Mouse (Mus musculus): ENCODE results near the gene Larp7. TPM values are rescaled to one million over a fixed set of nuclear protein-coding genes. Genes with fewer than 3 reads are reported as not detected.
A peak's percentile ranks its signal among the peaks of the same experiment; 100 is the strongest.

The Larp7 gene
- total RNA-seq, 1 experiment = 39.1 TPM

DNA sequence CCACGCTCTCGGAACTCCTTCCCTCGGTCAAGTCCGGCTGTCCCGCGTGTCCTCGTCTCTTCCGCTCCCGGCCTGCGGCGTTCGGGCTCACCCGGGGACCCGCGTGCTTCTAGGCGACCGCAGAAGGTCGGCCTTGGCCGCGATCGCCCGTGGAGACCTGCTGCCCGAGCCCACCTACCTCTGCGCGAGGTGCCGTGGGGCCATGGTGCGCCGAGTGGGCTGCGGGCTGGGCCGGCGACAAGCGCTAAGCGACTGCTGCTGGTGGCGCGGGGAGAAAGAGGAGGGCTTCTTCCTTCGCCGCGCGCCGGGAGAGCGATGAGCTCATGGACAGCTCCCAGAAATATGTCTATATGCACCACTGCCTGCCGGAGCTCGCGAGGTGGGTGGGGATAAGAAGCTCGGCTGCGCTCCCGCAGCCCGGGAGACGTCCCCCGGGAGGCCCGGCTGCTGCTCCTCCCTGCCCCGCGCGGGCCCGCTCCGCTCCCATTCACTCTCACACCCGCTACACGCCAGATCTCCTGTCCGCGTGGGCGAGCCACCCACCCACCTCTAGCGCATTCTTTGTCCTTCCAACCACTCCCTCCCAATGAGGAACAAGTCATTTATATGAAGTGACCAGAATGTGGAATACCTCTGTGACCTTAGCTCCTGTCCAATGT is 54.3 kb downstream of the Larp7 start, which contains the start of gene Ank2:
Gene Ank2, minus strand, starts transcription at position 609 of the 659 bp plus-strand sequence.
- H3K9ac ChIP-seq (ENCODE audit: insufficient read depth, low read depth, low read length, poor library complexity, severe bottlenecking) = peak within 1 kb of the TSS; percentile 17; the same call in 1 of the 2 replicates
- H3K4me3 ChIP-seq (ENCODE audit: insufficient read depth in 1 of 2, low read depth in 1 of 2, low read length in 2 of 2, poor library complexity in 1 of 2, severe bottlenecking in 1 of 2) = peak within 1 kb of the TSS; percentile 59 to 62
- H3K4me1 ChIP-seq (ENCODE audit: control insufficient read depth in 2 of 2, insufficient read depth in 2 of 2, low read length in 2 of 2, poor library complexity in 1 of 2) = 0 out of 4 replicates have a peak, but pooled peaks cover 0 to 2% of the 10 kb centered on the region in 2 experiments
- no peak within 1 kb of the TSS for H3K27ac ChIP-seq (ENCODE audit: insufficient read depth, low read depth, low read length, poor library complexity, severe bottlenecking)
- no peak for DNase-seq (ENCODE audit: low read depth, low spot score)
- H3K36me3 ChIP-seq (ENCODE audit: control insufficient read depth, insufficient read depth, low read length, poor library complexity, severe bottlenecking) = no peaks in the 10 kb centered on the region
- TF ChIP-seq HCFC1 (IDR thresholded peaks at IDR 0.05; ENCODE audit: borderline replicate concordance, insufficient read depth, low read length) (no peak), MAFK (IDR thresholded peaks at IDR 0.05; ENCODE audit: insufficient read depth, low read depth, low read length) (no peak), CHD2 (IDR thresholded peaks at IDR 0.05; ENCODE audit: low read depth, low read length) (no peak), ZNF384 (IDR thresholded peaks at IDR 0.05; ENCODE audit: low read depth, low read length) (no peak), ZC3H11A (IDR thresholded peaks at IDR 0.05; ENCODE audit: borderline replicate concordance, low read depth, low read length) (no peak)
- no peaks in the 10 kb centered on the region for H3K9me3 ChIP-seq (ENCODE audit: control insufficient read depth, insufficient read depth, low read depth, low read length)
- in situ Hi-C loops (cut with MboI; ENCODE audit: low sequenced_read_pairs in 2 of 2, unreplicated experiment in 2 of 2) = no loop called here

DNA sequence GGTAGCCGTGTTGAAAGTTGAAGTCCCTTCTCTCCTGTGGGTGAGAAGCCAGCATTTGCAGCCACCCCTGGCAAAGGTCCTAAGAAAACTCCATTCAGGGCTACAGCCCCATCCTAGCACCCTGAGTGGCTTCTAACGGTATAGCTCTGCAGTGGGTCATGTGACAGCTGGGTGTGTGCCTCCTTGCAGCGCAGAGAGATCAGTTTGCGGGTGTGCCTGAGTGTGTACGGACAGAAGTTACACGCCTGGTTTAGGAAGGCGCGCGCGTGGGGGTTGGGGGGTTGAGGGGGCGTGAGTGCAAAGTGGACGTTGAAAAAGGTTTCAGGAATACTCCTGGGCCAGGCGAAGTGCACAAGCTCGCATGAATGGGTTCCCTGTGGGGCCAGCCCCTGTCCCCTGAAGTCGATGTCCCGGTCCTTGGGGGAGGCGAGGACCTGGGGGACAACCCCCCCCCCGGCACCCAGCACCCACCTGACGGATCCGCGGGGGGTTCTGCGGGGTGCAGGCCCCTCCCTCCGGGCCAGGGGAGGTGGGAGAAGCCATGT is 54.9 kb downstream of the Larp7 start:
- Histone ChIP-seq H3K27ac (ENCODE audit: insufficient read depth, low read depth, low read length, poor library complexity, severe bottlenecking) (no peak overlapping the region), H3K9me3 (ENCODE audit: control insufficient read depth, insufficient read depth, low read depth, low read length) (no peaks in the 10 kb centered on the region), H3K36me3 (ENCODE audit: control insufficient read depth, insufficient read depth, low read length, poor library complexity, severe bottlenecking) (no peaks in the 10 kb centered on the region), H3K4me1 (ENCODE audit: control insufficient read depth in 2 of 2, insufficient read depth in 2 of 2, low read length in 2 of 2, poor library complexity in 1 of 2) (0 out of 4 replicates have a peak, but pooled peaks cover 0 to 2% of the 10 kb centered on the region in 2 experiments), H3K4me3 (ENCODE audit: insufficient read depth in 1 of 2, low read depth in 1 of 2, low read length in 2 of 2, poor library complexity in 1 of 2, severe bottlenecking in 1 of 2) (peak overlapping the region; percentile 59 to 62), H3K9ac (ENCODE audit: insufficient read depth, low read depth, low read length, poor library complexity, severe bottlenecking) (peak overlapping the region; percentile 17; the same call in 1 of the 2 replicates)
- DNase-seq (ENCODE audit: low read depth, low spot score) = no peak
- in situ Hi-C loops (cut with MboI; ENCODE audit: low sequenced_read_pairs in 2 of 2, unreplicated experiment in 2 of 2) = no loop called here
- TF ChIP-seq CHD2 (IDR thresholded peaks at IDR 0.05; ENCODE audit: low read depth, low read length) (no peak), ZNF384 (IDR thresholded peaks at IDR 0.05; ENCODE audit: low read depth, low read length) (no peak), ZC3H11A (IDR thresholded peaks at IDR 0.05; ENCODE audit: borderline replicate concordance, low read depth, low read length) (no peak), HCFC1 (IDR thresholded peaks at IDR 0.05; ENCODE audit: borderline replicate concordance, insufficient read depth, low read length) (no peak), MAFK (IDR thresholded peaks at IDR 0.05; ENCODE audit: insufficient read depth, low read depth, low read length) (no peak)

GRCm38 (mm10) chr3:127492663-127493062 is 60.5 kb downstream of the Larp7 start:
- Histone ChIP-seq H3K9ac (ENCODE audit: insufficient read depth, low read depth, low read length, poor library complexity, severe bottlenecking) (no peak overlapping the region), H3K36me3 (ENCODE audit: control insufficient read depth, insufficient read depth, low read length, poor library complexity, severe bottlenecking) (no peaks in the 10 kb centered on the region), H3K9me3 (ENCODE audit: control insufficient read depth, insufficient read depth, low read depth, low read length) (no peaks in the 10 kb centered on the region), H3K4me3 (ENCODE audit: insufficient read depth in 1 of 2, low read depth in 1 of 2, low read length in 2 of 2, poor library complexity in 1 of 2, severe bottlenecking in 1 of 2) (no peak overlapping the region), H3K27ac (ENCODE audit: insufficient read depth, low read depth, low read length, poor library complexity, severe bottlenecking) (no peak overlapping the region), H3K4me1 (ENCODE audit: control insufficient read depth in 2 of 2, insufficient read depth in 2 of 2, low read length in 2 of 2, poor library complexity in 1 of 2) (peaks cover 0 to 1% of the 10 kb centered on the region in 2 experiments; a peak in 1 of 4 replicates)
- no peak for TF ChIP-seq HCFC1 (IDR thresholded peaks at IDR 0.05; ENCODE audit: borderline replicate concordance, insufficient read depth, low read length)
- TF ChIP-seq MAFK (IDR thresholded peaks at IDR 0.05; ENCODE audit: insufficient read depth, low read depth, low read length) = no peak
- TF ChIP-seq ZNF384 (IDR thresholded peaks at IDR 0.05; ENCODE audit: low read depth, low read length) = no peak
- TF ChIP-seq CHD2 (IDR thresholded peaks at IDR 0.05; ENCODE audit: low read depth, low read length) = no peak
- no peak for TF ChIP-seq ZC3H11A (IDR thresholded peaks at IDR 0.05; ENCODE audit: borderline replicate concordance, low read depth, low read length)
- in situ Hi-C loops (cut with MboI; ENCODE audit: low sequenced_read_pairs in 2 of 2, unreplicated experiment in 2 of 2) = no loop called here
- no peak for DNase-seq (ENCODE audit: low read depth, low spot score)

DNA sequence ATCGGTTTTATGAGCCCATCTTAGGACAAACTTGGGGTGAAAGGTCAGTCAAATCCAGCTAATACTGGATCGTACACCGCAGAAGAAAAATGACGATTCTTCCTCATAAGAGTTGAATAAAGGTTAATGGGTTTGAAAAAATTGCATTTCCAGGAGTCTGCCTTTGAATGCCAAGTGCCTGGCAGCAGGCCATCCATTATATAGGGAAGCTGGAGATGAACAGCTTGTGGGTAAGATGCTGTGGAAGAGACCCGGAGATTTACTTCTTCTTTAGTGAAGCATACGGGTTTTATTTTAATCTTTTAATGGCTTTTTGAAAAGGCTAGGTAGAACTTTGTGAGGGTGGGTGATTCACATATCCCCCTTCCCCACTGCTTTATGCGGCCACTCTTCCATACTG is 65.8 kb downstream of the Larp7 start:
- Histone ChIP-seq H3K4me3 (ENCODE audit: insufficient read depth in 1 of 2, low read depth in 1 of 2, low read length in 2 of 2, poor library complexity in 1 of 2, severe bottlenecking in 1 of 2) (no peak overlapping the region), H3K9ac (ENCODE audit: insufficient read depth, low read depth, low read length, poor library complexity, severe bottlenecking) (no peak overlapping the region), H3K9me3 (ENCODE audit: control insufficient read depth, insufficient read depth, low read depth, low read length) (no peaks in the 10 kb centered on the region), H3K27ac (ENCODE audit: insufficient read depth, low read depth, low read length, poor library complexity, severe bottlenecking) (no peak overlapping the region), H3K36me3 (ENCODE audit: control insufficient read depth, insufficient read depth, low read length, poor library complexity, severe bottlenecking) (no peaks in the 10 kb centered on the region), H3K4me1 (ENCODE audit: control insufficient read depth in 2 of 2, insufficient read depth in 2 of 2, low read length in 2 of 2, poor library complexity in 1 of 2) (no peaks in the 10 kb centered on the region)
- DNase-seq (ENCODE audit: low read depth, low spot score) = no peak
- in situ Hi-C loops (cut with MboI; ENCODE audit: low sequenced_read_pairs in 2 of 2, unreplicated experiment in 2 of 2) = no loop called here
- TF ChIP-seq ZNF384 (IDR thresholded peaks at IDR 0.05; ENCODE audit: low read depth, low read length) (no peak), CHD2 (IDR thresholded peaks at IDR 0.05; ENCODE audit: low read depth, low read length) (no peak), MAFK (IDR thresholded peaks at IDR 0.05; ENCODE audit: insufficient read depth, low read depth, low read length) (no peak), ZC3H11A (IDR thresholded peaks at IDR 0.05; ENCODE audit: borderline replicate concordance, low read depth, low read length) (no peak), HCFC1 (IDR thresholded peaks at IDR 0.05; ENCODE audit: borderline replicate concordance, insufficient read depth, low read length) (no peak)

Other genes with a start within 250 kb of the Larp7 start
- 12.9 and 15.2 TPM in 2 replicates for gene Ank2, start 54.0 kb downstream of the Larp7 start, total RNA-seq (2012; rRNA removed)
- 16.2 and 17.0 TPM in 2 replicates for gene Zgrf1, start 140 bp upstream of the Larp7 start, total RNA-seq (2012; rRNA removed)
- 0.18 TPM in 1 of 2 replicates, not detected in the other for gene Neurog2, start 79.8 kb upstream of the Larp7 start, total RNA-seq (2012; rRNA removed)
- gene Alpk1, start 227.2 kb upstream of the Larp7 start, total RNA-seq (2012; rRNA removed) = 0.63 and 0.80 TPM in 2 replicates
- gene Tifa, start 236.5 kb upstream of the Larp7 start, total RNA-seq (2012; rRNA removed) = not detected in 2 replicates